Mouse (Mus musculus): ENCODE results near the gene Enoph1.
A peak's percentile ranks its signal among the peaks of the same experiment; 100 is the strongest.

Enoph1 gene

GRCm38 (mm10) chr5:100041272-100041671 is 1.5 kb downstream of the Enoph1 start:
- no peak for DNase-seq

- no peak for DNase-seq
Measured at GRCm38 (mm10) chr5:100042467-100042866, 2.7 kb downstream of the Enoph1 start.

GRCm38 (mm10) chr5:100043361-100043760 is 3.6 kb downstream of the Enoph1 start:
- peak; percentile 79 to 82 for DNase-seq

- no peak for DNase-seq
Measured at GRCm38 (mm10) chr5:100044030-100044429, 4.2 kb downstream of the Enoph1 start.

- DNase-seq = no peak
Measured at GRCm38 (mm10) chr5:100044621-100045020, 4.8 kb downstream of the Enoph1 start.

- DNase-seq = no peak
Measured at GRCm38 (mm10) chr5:100046096-100046495, 6.3 kb downstream of the Enoph1 start.

- DNase-seq = no peak
Measured at GRCm38 (mm10) chr5:100047143-100047640, 7.4 kb downstream of the Enoph1 start.

- no peak for DNase-seq
Measured at GRCm38 (mm10) chr5:100047871-100048270, 8.1 kb downstream of the Enoph1 start.

- DNase-seq = no peak
Measured at GRCm38 (mm10) chr5:100049904-100050303, 10.1 kb downstream of the Enoph1 start.

GRCm38 (mm10) chr5:100052728-100053127 is 12.9 kb downstream of the Enoph1 start:
- no peak for DNase-seq

GRCm38 (mm10) chr5:100054807-100055547 is 15.2 kb downstream of the Enoph1 start:
- no peak for DNase-seq

- DNase-seq = no peak
Measured at GRCm38 (mm10) chr5:100055866-100056369, 16.1 kb downstream of the Enoph1 start.

- no peak for DNase-seq
Measured at GRCm38 (mm10) chr5:100057461-100058209, 17.9 kb downstream of the Enoph1 start.

- no peak for DNase-seq
Measured at GRCm38 (mm10) chr5:100058729-100059128, 18.9 kb downstream of the Enoph1 start.

GRCm38 (mm10) chr5:100059326-100059725 is 19.5 kb downstream of the Enoph1 start:
- DNase-seq = no peak

GRCm38 (mm10) chr5:100060876-100061275 is 21.1 kb downstream of the Enoph1 start:
- no peak for DNase-seq

GRCm38 (mm10) chr5:100067579-100067978 is 27.8 kb downstream of the Enoph1 start:
- DNase-seq = no peak

GRCm38 (mm10) chr5:100069526-100069925 is 29.7 kb downstream of the Enoph1 start:
- no peak for DNase-seq

GRCm38 (mm10) chr5:100070255-100070654 is 30.5 kb downstream of the Enoph1 start:
- DNase-seq = peak; percentile 85 to 90

GRCm38 (mm10) chr5:100071541-100071940 is 31.8 kb downstream of the Enoph1 start:
- DNase-seq = no peak

- DNase-seq = no peak
Measured at GRCm38 (mm10) chr5:100072557-100072956, 32.8 kb downstream of the Enoph1 start.

- peak; percentile 31 to 53 for DNase-seq
Measured at GRCm38 (mm10) chr5:100074571-100074970, 34.8 kb downstream of the Enoph1 start.

GRCm38 (mm10) chr5:100079040-100079930 is 39.5 kb downstream of the Enoph1 start:
- DNase-seq = peak; percentile 24 to 29

Measured in cerebellum, postnatal 36 days (tissue).